Mouse (Mus musculus): Measurements from ENCODE around the gene Olfr976. TPM values are rescaled to one million over a fixed set of nuclear protein-coding genes. Genes with fewer than 3 reads are reported as not detected.
"Not testable (repeated sequence)": the region's sequence is repeated elsewhere in the genome, so short reads cannot be mapped to it uniquely, and the experiment has no call there.

Gene Olfr976
- not detected for total RNA-seq (2021)
- long read RNA-seq, experiment 1: 0 reads
- long read RNA-seq, experiment 2: 0 reads

- DNase-seq (ENCODE audit: extremely low spot score in 1 of 2, low spot score in 2 of 2); H3K4me3 ChIP-seq; intact Hi-C loops (cut with DNase I); H3K27ac ChIP-seq: not testable (repeated sequence)
These were observed at the start of gene Olfr976 for GRCm38 (mm10) chr9:39961033-39961432. Olfr976 (minus strand) TSS chr9:39961133.

GRCm38 (mm10) chr9:40009482-40009881 is 48.5 kb upstream of the Olfr976 start, which contains the start of gene Olfr980:
Olfr980 (minus strand) TSS chr9:40009582.
- intact Hi-C loops (cut with DNase I): no loop called here
- DNase-seq (ENCODE audit: extremely low spot score in 1 of 2, low spot score in 2 of 2): no peak
- Histone ChIP-seq H3K4me3 (no peak within 1 kb of the TSS), H3K27ac (no peak within 1 kb of the TSS)
- TF ChIP-seq CTCF (IDR thresholded peaks at IDR 0.05): no peak

- Histone ChIP-seq H3K4me3 (no peak within 1 kb of the TSS), H3K27ac (no peak within 1 kb of the TSS)
- DNase-seq (ENCODE audit: extremely low spot score in 1 of 2, low spot score in 2 of 2): no peak
- intact Hi-C loops (cut with DNase I): no loop called here
- no peak for TF ChIP-seq CTCF (IDR thresholded peaks at IDR 0.05)
These were observed 42.4 kb upstream of the Olfr976 start, which contains the start of gene Olfr979 for GRCm38 (mm10) chr9:40003365-40003764. Olfr979 (minus strand) TSS chr9:40003465.

- intact Hi-C loops (cut with DNase I): no loop called here
- TF ChIP-seq CTCF (IDR thresholded peaks at IDR 0.05): no peak
- no peak within 1 kb of the TSS for H3K4me3 ChIP-seq
- no peak within 1 kb of the TSS for H3K27ac ChIP-seq
- no peak for DNase-seq (ENCODE audit: extremely low spot score in 1 of 2, low spot score in 2 of 2)
These were observed 30.9 kb upstream of the Olfr976 start, which contains the start of gene Olfr978 for GRCm38 (mm10) chr9:39991813-39992212. Olfr978 (plus strand) TSS chr9:39992113.

- H3K27ac ChIP-seq; DNase-seq (ENCODE audit: extremely low spot score in 1 of 2, low spot score in 2 of 2); intact Hi-C loops (cut with DNase I); H3K4me3 ChIP-seq: not testable (repeated sequence)
These were observed 15.7 kb upstream of the Olfr976 start for GRCm38 (mm10) chr9:39976581-39977145.

GRCm38 (mm10) chr9:39951946-39952345 is 9.0 kb downstream of the Olfr976 start, which contains the start of gene Olfr975:
Olfr975 (minus strand) TSS chr9:39952046.
- H3K4me3 ChIP-seq: no peak within 1 kb of the TSS
- intact Hi-C loops (cut with DNase I): no loop called here
- H3K27ac ChIP-seq: no peak within 1 kb of the TSS
- TF ChIP-seq CTCF (IDR thresholded peaks at IDR 0.05): no peak
- no peak for DNase-seq (ENCODE audit: extremely low spot score in 1 of 2, low spot score in 2 of 2)

- no peak within 1 kb of the TSS for H3K4me3 ChIP-seq
- no peak within 1 kb of the TSS for H3K27ac ChIP-seq
- TF ChIP-seq CTCF (IDR thresholded peaks at IDR 0.05): no peak
- intact Hi-C loops (cut with DNase I): no loop called here
- DNase-seq (ENCODE audit: extremely low spot score in 1 of 2, low spot score in 2 of 2): no peak
These were observed 23.7 kb downstream of the Olfr976 start, which contains the start of gene Olfr974 for GRCm38 (mm10) chr9:39937201-39937600. Olfr974 (plus strand) TSS chr9:39937501.

GRCm38 (mm10) chr9:39928837-39929236 is 32.1 kb downstream of the Olfr976 start:
- H3K4me3 ChIP-seq; H3K27ac ChIP-seq; DNase-seq (ENCODE audit: extremely low spot score in 1 of 2, low spot score in 2 of 2); intact Hi-C loops (cut with DNase I): not testable (repeated sequence)

- intact Hi-C loops (cut with DNase I); DNase-seq (ENCODE audit: extremely low spot score in 1 of 2, low spot score in 2 of 2); H3K27ac ChIP-seq; H3K4me3 ChIP-seq: not testable (repeated sequence)
These were observed 32.7 kb downstream of the Olfr976 start for GRCm38 (mm10) chr9:39927975-39928836.

GRCm38 (mm10) chr9:39909939-39910338 is 51.0 kb downstream of the Olfr976 start:
- no peak overlapping the region for H3K4me3 ChIP-seq
- no peak for DNase-seq (ENCODE audit: extremely low spot score in 1 of 2, low spot score in 2 of 2)
- TF ChIP-seq CTCF (IDR thresholded peaks at IDR 0.05): no peak
- intact Hi-C loops (cut with DNase I): no loop called here
- no peak overlapping the region for H3K27ac ChIP-seq

- no peak for DNase-seq (ENCODE audit: extremely low spot score in 1 of 2, low spot score in 2 of 2)
- TF ChIP-seq CTCF (IDR thresholded peaks at IDR 0.05): no peak
- Histone ChIP-seq H3K27ac (no peak within 1 kb of the TSS), H3K4me3 (no peak within 1 kb of the TSS)
- intact Hi-C loops (cut with DNase I): no loop called here
These were observed 53.9 kb downstream of the Olfr976 start, which contains the start of gene Olfr229 for GRCm38 (mm10) chr9:39907036-39907435. Olfr229 (plus strand) TSS chr9:39907336.

- H3K27ac ChIP-seq: no peak overlapping the region
- intact Hi-C loops (cut with DNase I): no loop called here
- no peak for TF ChIP-seq CTCF (IDR thresholded peaks at IDR 0.05)
- no peak overlapping the region for H3K4me3 ChIP-seq
- DNase-seq (ENCODE audit: extremely low spot score in 1 of 2, low spot score in 2 of 2): no peak
These were observed 55.8 kb downstream of the Olfr976 start for GRCm38 (mm10) chr9:39905106-39905505.

Other genes with a start within 250 kb of the Olfr976 start
- gene Olfr965, start 249.8 kb downstream of the Olfr976 start, total RNA-seq (2021): not detected
- gene Olfr150, start 230.2 kb downstream of the Olfr976 start, total RNA-seq (2021): not detected
- gene Olfr967, start 214.9 kb downstream of the Olfr976 start, total RNA-seq (2021): not detected
- not detected for gene Olfr968, start 177.9 kb downstream of the Olfr976 start, total RNA-seq (2021)
- not detected for gene Olfr969, start 170.2 kb downstream of the Olfr976 start, total RNA-seq (2021)
- not detected for gene Olfr970, start 152.3 kb downstream of the Olfr976 start, total RNA-seq (2021)
- not detected for gene Olfr971, start 124.3 kb downstream of the Olfr976 start, total RNA-seq (2021)
- not detected for gene Olfr972, start 94.7 kb downstream of the Olfr976 start, total RNA-seq (2021)
- gene Olfr229, start 53.8 kb downstream of the Olfr976 start, total RNA-seq (2021): not detected
- gene Olfr974, start 23.6 kb downstream of the Olfr976 start, total RNA-seq (2021): not detected
- not detected for gene Olfr975, start 9.1 kb downstream of the Olfr976 start, total RNA-seq (2021)
- gene Olfr978, start 31.0 kb upstream of the Olfr976 start, total RNA-seq (2021): not detected
- gene Olfr979, start 42.3 kb upstream of the Olfr976 start, total RNA-seq (2021): not detected
- not detected for gene Olfr980, start 48.4 kb upstream of the Olfr976 start, total RNA-seq (2021)
- not detected for gene Olfr981, start 60.3 kb upstream of the Olfr976 start, total RNA-seq (2021)
- gene Olfr982, start 112.7 kb upstream of the Olfr976 start, total RNA-seq (2021): not detected
- gene Olfr983, start 132.5 kb upstream of the Olfr976 start, total RNA-seq (2021): not detected
- not detected for gene Olfr984, start 153.1 kb upstream of the Olfr976 start, total RNA-seq (2021)
- gene Olfr985, start 169.1 kb upstream of the Olfr976 start, total RNA-seq (2021): not detected
- not detected for gene Tmem225, start 187.0 kb upstream of the Olfr976 start, total RNA-seq (2021)
- under 1 TPM in 1 of 2 experiments, not detected in 1; 0.09 TPM for gene Olfr986, start 219.8 kb upstream of the Olfr976 start, total RNA-seq (2021)
- 1 to 10 TPM; 3.2 to 4.0 TPM for gene Zfp202, start 231.2 kb upstream of the Olfr976 start, total RNA-seq (2021)

Measured in left cerebral cortex, adult 2 months (tissue).